Comparison of ENCODE assay signal across 1 mouse cellular context in the genomic region with DNA sequence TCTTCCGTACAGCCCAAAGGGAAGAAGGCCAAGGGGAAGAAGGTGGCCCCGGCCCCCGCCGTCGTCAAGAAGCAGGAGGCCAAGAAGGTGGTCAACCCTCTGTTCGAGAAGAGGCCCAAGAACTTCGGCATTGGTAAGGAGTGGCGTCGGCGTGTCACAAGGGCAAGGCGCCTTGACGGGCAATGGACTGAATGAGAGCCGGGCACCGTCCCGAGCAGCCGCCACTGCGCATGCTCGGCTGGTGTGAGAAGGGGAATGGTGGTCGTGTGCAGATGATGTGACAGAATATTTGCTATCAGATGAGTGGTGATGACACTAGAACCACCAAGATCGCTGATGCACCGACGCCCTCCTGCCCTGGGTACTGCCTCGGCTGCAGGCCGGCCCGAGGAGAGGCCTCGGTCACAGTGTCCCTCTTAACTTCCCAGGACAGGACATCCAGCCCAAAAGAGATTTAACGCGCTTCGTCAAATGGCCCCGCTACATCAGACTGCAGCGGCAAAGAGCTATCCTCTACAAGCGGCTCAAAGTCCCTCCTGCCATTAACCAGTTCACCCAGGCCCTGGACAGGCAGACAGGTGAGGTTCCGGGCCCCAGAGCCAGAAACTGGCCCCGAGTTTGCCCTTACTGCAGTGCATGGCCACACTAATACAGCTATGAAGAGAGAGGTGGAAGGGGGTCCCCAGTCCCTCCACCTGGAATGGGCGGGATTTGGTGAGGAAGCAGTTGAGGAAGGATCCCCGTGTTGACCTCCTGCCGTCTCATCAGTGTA.
TF ChIP-seq lines count a peak whose summit lies in the region.

No protein-coding gene starts in this region.

TF ChIP-seq in MEL, 35 proteins besides CTCF, POLR2A, EP300 and RAD21:
- TF ChIP-seq MYC (IDR thresholded peaks at IDR 0.05; ENCODE audit: low read depth, low read length) (peak; percentile 56; the same call in 1 of the 2 replicates), TCF12 (IDR thresholded peaks at IDR 0.05; ENCODE audit: low read depth, low read length) (0 out of 2 replicates have a peak, but pooled peaks have one; percentile 6), MAX (IDR thresholded peaks at IDR 0.05; ENCODE audit: low read length) (peak; percentile 3; the same call in 1 of the 2 replicates), NRF1 (IDR thresholded peaks at IDR 0.05; ENCODE audit: insufficient read depth, low read depth, low read length, poor library complexity, severe bottlenecking) (peak; percentile 77), MAZ (IDR thresholded peaks at IDR 0.05; ENCODE audit: low read depth, low read length) (no peak), TBP (IDR thresholded peaks at IDR 0.05; ENCODE audit: low read depth, low read length) (no peak), POLR2AphosphoS5 (IDR thresholded peaks at IDR 0.05; ENCODE audit: borderline replicate concordance, low read depth, low read length) (peak; percentile 7; the same call in 1 of the 2 replicates)
